In the genomic region with DNA sequence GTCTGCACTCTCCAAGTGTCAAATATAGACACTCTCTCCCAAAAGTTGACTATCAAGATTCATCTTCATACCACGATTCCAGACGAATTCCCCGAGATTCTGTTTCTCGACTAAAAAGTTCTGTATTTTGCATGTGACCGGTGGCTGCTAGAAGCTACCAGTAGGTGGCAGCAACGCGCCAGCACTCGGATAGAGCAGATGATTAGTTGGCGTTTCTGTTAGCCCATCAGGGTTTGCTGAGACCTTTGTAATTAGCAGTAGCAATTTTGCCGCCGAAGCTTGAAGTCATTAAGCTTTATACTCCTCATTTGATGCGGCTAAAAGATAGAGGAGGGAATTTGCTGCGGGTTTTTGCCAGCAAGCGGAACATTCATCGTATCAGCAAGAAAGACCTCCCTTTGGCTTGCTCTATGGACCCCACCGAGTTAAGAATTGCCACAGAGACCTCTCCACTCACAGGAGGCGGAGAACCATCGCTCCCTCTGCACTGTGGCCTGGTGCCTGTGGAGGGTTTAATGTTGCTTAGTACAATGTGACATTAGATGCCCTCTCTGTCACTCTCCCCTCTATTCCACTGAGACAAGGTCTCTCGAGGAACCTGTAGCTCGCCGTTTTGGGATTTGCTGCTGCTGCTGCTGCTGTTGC, we compare ENCODE assay signal across 8 mouse cellular contexts. TPM values are rescaled to one million over a fixed set of nuclear protein-coding genes. Genes with fewer than 3 reads are reported as not detected.
DNase-seq lines count a peak whose midpoint lies in the region; ATAC-seq lines count a peak whose summit lies in the region.

No protein-coding gene starts in this region.

- ATAC-seq in CD4-positive, CD25-positive, alpha-beta regulatory T cell, adult 4 months, result peak; percentile 75
- peak; percentile 77 for ATAC-seq in neutrophil, adult 5-6 weeks (ENCODE audit: extremely low read depth, insufficient number of reproducible peaks, low FRiP score, poor library complexity, severe bottlenecking)

- DNase-seq in adrenal gland, adult 8-10 months, result peak; percentile 14
- DNase-seq in embryo, embryonic 11 days, result peak; percentile 81
- peak; percentile 21 to 46 for DNase-seq in heart, adult 9 months (ENCODE audit: low spot score in 2 of 2)
- DNase-seq in kidney, postnatal 4 days, result peak; percentile 88 to 89
- peak; percentile 37 to 58 for DNase-seq in lung, adult 18-20 months
- peak; percentile 9 to 71 for DNase-seq in thymus, postnatal 10 days (ENCODE audit: low spot score in 2 of 2)

RNA-seq across cellular contexts. Expression of gene Abcc2, which starts 50.6 kb away (rescaled TPM):
- polyA plus RNA-seq in CD4-positive, CD25-positive, alpha-beta regulatory T cell, adult 4 months (2017; shearing (Covaris generic)), result not detected
- total RNA-seq in adrenal gland, adult 8-10 months (2022), result 1 to 10 TPM in 1 of 4 experiments, under 1 TPM in 3; 0.03 to 1.1 (median 0.09) TPM
- 0.74 and 1.7 TPM in 2 replicates for total RNA-seq in neutrophil, adult 5-6 weeks (2017)

Comparison
In these comparisons a context has a peak if more than half of its experiments do, and no peak if none do; other contexts are left out.
1. Peak in every context shown above with its lines: DNase-seq and ATAC-seq.
2. DNase-seq: peak in every context shown above with its lines; median percentile 88 in kidney, postnatal 4 days; 81 in embryo, embryonic 11 days; 48 in lung, adult 18-20 months; 40 in thymus, postnatal 10 days; 34 in heart, adult 9 months; 14 in adrenal gland, adult 8-10 months.